Mouse (Mus musculus) lung, adult 2 months (tissue): ENCODE measurements around the gene Ngfr. TPM values are rescaled to one million over a fixed set of nuclear protein-coding genes. Genes with fewer than 3 reads are reported as not detected.
A peak's percentile ranks its signal among the peaks of the same experiment; 100 is the strongest.

Experiments
- DNase-seq: peaks from one replicate; pipeline ENCODE4 v3.0.0; 2022
- H3K4me1 ChIP-seq: fragments of 200-500 bp; 2 replicates; pipeline ENCODE4 v1.6.1; 2011; ENCODE audit warnings: low read length; ENCODE audit not compliant: control insufficient read depth, insufficient read depth
- H3K4me3 ChIP-seq: fragments of 200-500 bp; replicated peaks from 2 replicates; pipeline ENCODE3; 2011; ENCODE audit warnings: low read depth, mild to moderate bottlenecking, control low read depth, low read length; ENCODE audit errors: extremely low read depth
- CTCF ChIP-seq: fragments of 200-500 bp; IDR thresholded peaks from 2 replicates; pipeline ENCODE4 v1.5.1; 2011; ENCODE audit warnings: mild to moderate bottlenecking, low read length, control low read depth; ENCODE audit not compliant: insufficient read depth
- POLR2A ChIP-seq: fragments of 200-500 bp; IDR thresholded peaks from 2 replicates; pipeline ENCODE4 v1.6.1; 2011; ENCODE audit warnings: low read depth, mild to moderate bottlenecking, control low read depth, low read length, borderline replicate concordance; ENCODE audit errors: extremely low read depth
- WGBS: fragments of 180-500 bp; shearing (Covaris S2); methylation state at CpG from one replicate; pipeline ENCODE4 v1.1.7; 2018; 5-methylcytosine and 5-hydroxymethylcytosine counted together
- polyA plus RNA-seq: library from polyadenylated mRNA; depleted of rRNA; stranded (reverse); fragments of >200 nt; gene quantifications from 2 replicates; pipeline ENCODE4 v1.2.3, GENCODE M21; 2012

Gene Ngfr
- polyA plus RNA-seq, 1 experiment: 1.9 TPM

- H3K4me1 ChIP-seq: no peaks in the 10 kb centered on the region; the same call in 1 of the 2 replicates
- no peak for DNase-seq
- H3K4me3 ChIP-seq: no peak overlapping the region
- TF ChIP-seq POLR2A (no peak), CTCF (no peak)
- WGBS: 70% methylated on average over 10 of the region's 10 CpGs
Measured at GRCm38 (mm10) chr11:95546021-95546782, 41.3 kb downstream of the Ngfr start.

- no peak overlapping the region for H3K4me3 ChIP-seq
- 87% methylated on average over 7 of the region's 8 CpGs for WGBS
- no peak for TF ChIP-seq CTCF
- no peak for TF ChIP-seq POLR2A
- H3K4me1 ChIP-seq: no peaks in the 10 kb centered on the region; the same call in 1 of the 2 replicates
- DNase-seq: no peak
Measured at GRCm38 (mm10) chr11:95544546-95545327, 42.8 kb downstream of the Ngfr start.

GRCm38 (mm10) chr11:95540637-95541385 is 46.7 kb downstream of the Ngfr start:
- WGBS: 19% methylated on average over 18 of the region's 18 CpGs
- Histone ChIP-seq H3K4me1 (no peaks in the 10 kb centered on the region; the same call in 1 of the 2 replicates), H3K4me3 (no peak overlapping the region)
- no peak for TF ChIP-seq POLR2A
- no peak for TF ChIP-seq CTCF
- DNase-seq: no peak

- Histone ChIP-seq H3K4me1 (no peaks in the 10 kb centered on the region; the same call in 1 of the 2 replicates), H3K4me3 (no peak overlapping the region)
- TF ChIP-seq POLR2A (no peak), CTCF (no peak)
- DNase-seq: no peak
- 70% methylated on average over 15 of the region's 15 CpGs for WGBS
Measured at GRCm38 (mm10) chr11:95538378-95539104, 49.0 kb downstream of the Ngfr start.

GRCm38 (mm10) chr11:95533484-95534160 is 53.9 kb downstream of the Ngfr start:
- peak; percentile 87 for TF ChIP-seq CTCF
- TF ChIP-seq POLR2A: no peak
- DNase-seq: peak; percentile 89
- H3K4me1 ChIP-seq: no peaks in the 10 kb centered on the region
- 21% methylated on average over 24 of the region's 24 CpGs for WGBS
- H3K4me3 ChIP-seq: no peak overlapping the region

- no peak for TF ChIP-seq CTCF
- TF ChIP-seq POLR2A: no peak
- Histone ChIP-seq H3K4me1 (no peaks in the 10 kb centered on the region), H3K4me3 (no peak overlapping the region)
- whole genome bisulfite sequencing: 60% methylated on average over 13 of the region's 13 CpGs
- DNase-seq: no peak
Measured at GRCm38 (mm10) chr11:95532353-95533072, 55.0 kb downstream of the Ngfr start.

DNA sequence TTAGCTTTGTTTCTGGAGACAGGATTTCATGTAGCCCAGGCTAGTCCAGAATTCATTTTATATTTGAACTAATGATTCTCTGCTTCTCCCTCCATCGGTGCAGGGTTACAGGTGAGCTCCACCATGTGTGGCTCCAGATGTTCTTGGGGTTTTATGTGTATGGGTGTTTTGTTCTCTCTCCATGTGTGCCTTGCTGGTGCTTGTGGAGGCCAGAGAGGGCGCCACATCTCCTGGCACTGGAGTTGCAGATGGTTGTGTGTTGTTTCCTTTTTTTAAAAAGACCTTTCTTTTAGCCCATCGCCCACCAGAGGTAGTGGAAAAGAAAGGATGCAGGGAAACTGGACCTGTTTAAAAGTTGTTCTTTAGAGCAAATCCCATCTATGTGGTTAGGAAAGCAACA is 59.3 kb downstream of the Ngfr start:
- Histone ChIP-seq H3K4me1 (no peaks in the 10 kb centered on the region), H3K4me3 (no peak overlapping the region)
- 81% methylated on average over 3 of the region's 3 CpGs for WGBS
- no peak for DNase-seq
- TF ChIP-seq POLR2A: no peak
- TF ChIP-seq CTCF: no peak

- no peak for TF ChIP-seq CTCF
- no peak for TF ChIP-seq POLR2A
- Histone ChIP-seq H3K4me1 (no peaks in the 10 kb centered on the region), H3K4me3 (no peak overlapping the region)
- 68% methylated on average over 8 of the region's 8 CpGs for WGBS
- DNase-seq: no peak
Measured at GRCm38 (mm10) chr11:95527307-95527706, 60.2 kb downstream of the Ngfr start.
